Mouse (Mus musculus) cerebral cortex, adult 2 months (tissue): ENCODE measurements around the gene Rasgef1b.

ENCODE experiments used
- WGBS: fragments of 180-500 bp; shearing (Covaris S2); methylation state at CpG from one replicate; pipeline ENCODE4 v1.1.7; 2018; 5-methylcytosine and 5-hydroxymethylcytosine counted together

Gene Rasgef1b

DNA sequence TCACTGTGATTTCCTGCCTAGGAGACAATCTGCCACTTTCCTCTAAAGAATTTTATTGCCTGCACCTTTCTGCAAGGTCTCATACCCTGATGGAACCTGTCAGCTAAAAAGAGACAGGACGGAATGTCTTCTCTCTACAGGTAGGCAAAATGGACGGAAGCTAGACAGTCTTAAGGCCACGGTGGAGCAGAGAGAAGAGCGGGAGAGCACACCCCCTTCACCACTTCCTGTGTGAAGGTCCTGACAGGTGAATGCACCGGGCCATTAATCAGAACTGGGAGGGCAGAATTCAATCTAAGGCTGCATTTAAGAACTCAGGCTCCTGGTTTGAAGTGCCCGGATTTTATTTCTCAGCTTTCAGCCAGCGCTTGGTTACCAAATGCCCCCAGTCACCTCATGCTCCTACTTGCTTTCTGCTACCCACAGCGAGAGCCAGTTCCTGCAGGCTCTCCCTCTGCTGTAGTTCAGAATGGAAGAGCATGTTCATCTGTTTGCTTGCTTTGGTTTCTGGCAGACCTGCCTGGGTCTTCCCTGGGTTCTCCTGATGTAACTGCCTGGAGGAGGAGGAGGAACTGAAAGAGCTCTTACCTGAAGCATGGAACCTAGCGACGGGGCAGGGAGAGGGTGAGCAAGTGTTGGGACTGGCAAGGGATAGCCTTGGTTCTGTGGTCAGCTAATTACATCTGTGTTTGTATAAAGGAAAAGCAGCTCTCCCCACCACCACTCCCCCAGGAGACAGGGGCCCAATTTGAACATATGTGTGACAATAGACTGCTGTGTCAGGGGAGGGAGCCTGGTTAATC lies 233.3 kb downstream of the Rasgef1b start:
- 87% methylated on average over 10 of the region's 10 CpGs for WGBS

DNA sequence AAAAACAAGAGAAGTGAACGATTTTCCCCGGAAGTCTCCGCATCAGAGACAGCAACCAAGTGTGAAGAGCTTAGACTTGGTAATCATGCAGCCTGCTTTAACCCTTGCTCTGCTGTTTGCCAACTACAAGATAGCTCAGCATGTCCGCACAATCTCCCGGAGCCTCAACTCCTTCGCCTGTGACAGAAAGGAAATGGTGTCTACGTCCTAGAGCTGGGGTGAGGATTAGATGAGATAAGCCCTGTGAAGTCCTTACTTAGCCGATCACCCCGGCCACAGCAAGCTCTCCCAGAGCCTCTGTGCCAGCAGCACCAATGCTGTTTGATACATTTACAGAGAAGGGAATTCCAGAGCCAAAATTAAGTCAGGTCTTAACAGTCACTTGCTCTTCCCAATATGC lies 235.0 kb downstream of the Rasgef1b start:
- WGBS, result 75% methylated on average over 9 of the region's 9 CpGs

DNA sequence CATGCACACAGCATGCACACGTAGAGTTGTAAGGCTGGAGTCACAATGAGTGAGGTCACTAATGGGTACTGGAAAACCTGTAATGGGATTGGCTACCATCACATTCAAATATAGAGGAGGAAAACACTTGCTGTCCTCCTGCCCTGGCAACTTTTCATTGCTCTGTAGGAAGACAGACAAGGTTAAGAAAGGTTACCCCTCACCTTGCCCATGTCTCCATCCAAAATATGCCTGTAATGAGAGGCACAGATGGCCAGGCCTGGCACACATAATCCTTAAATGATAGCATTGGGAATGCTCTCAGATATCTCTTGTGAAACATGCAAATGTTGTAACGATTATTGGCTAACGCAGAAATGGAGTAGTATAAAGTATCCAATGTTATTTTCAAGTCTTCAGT lies 235.8 kb downstream of the Rasgef1b start:
- 83% methylated on average over 3 of the region's 3 CpGs for WGBS

GRCm38 (mm10) chr5:99488479-99489158 lies 240.2 kb downstream of the Rasgef1b start:
- WGBS, result 83% methylated on average over 6 of the region's 6 CpGs

GRCm38 (mm10) chr5:99487009-99487858 lies 241.6 kb downstream of the Rasgef1b start:
- WGBS, result 55% methylated on average over 5 of the region's 5 CpGs

DNA sequence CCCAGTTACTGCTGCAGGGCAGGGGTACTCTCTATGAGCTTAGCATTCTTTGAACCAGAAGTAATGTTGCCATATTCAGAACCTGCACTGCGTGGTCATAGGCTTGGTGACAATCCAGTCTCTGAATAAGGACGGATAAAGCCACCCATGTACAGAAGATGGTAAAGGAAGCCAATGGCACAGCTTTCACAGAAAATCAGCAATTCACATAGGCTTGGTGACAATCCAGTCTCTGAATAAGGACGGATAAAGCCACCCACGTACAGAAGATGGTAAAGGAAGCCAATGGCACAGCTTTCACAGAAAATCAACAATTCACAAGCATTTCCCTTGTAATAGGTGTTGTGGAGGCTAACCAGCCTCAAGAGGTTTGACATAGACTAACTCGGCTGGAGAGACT lies 245.7 kb downstream of the Rasgef1b start:
- 58% methylated on average over 5 of the region's 5 CpGs for WGBS

GRCm38 (mm10) chr5:99482524-99482923 lies 246.3 kb downstream of the Rasgef1b start:
- WGBS, result 65% methylated on average over 6 of the region's 6 CpGs

DNA sequence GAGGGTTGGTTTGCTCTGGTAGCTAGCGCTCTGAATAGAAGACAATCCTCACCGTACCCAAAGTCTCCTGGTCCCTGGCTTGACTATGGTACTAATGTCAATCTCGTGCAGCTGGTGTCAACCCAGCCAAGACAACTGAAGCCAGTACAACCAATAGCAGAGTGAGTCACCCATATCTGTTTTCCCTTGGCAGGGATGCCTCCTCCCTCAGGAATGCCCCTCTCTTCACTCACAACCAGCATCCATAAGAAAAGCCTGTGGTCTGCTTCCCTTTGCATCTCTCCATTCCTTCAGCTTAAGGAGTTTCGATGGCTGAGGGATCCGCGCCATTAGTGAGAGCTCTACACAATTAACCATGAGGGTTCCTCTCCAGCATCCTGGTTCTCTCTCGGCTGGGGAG lies 246.8 kb downstream of the Rasgef1b start:
- 85% methylated on average over 7 of the region's 7 CpGs for WGBS

GRCm38 (mm10) chr5:99480078-99481031 lies 248.5 kb downstream of the Rasgef1b start:
- 80% methylated on average over 6 of the region's 6 CpGs for WGBS

DNA sequence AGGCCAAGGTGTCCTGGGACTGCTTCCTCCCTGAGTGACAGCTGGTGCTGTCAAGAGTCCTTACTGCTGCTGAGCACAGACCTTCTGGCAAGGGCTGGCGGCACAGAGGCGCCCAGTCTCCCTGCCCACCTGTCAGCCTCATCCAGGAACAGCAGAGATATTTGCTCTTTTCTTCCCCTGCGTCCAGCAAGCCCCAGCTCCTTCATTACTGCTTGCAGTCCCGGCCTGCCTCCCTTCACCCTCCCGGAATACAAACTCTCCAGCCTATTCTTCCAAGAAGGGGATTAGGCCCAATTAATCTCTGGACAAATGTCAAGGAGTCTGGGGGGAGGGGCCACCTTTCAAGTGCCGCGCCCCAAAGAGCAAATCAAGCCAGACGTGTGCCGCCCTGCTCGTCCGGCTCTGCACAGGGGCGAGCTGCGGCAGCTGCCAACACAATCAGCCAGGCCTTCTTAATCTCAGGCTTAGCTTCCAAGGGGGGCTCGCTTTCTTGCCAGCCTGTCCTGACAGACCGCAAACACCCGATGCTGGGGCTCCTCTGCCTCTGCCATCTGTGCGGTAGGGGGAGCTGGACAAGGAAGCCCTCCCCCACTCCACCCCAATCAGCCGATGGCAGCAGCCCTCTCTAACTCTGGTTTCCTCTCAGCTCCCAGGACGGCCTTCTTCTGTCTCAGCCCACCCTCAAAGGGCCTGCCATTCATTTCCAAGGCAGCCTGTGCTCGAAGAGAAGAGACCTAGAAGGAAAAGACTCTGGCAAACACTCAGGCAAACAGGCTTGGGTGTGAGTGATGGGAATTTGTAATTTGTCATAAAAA lies 249.4 kb downstream of the Rasgef1b start:
- WGBS, result 36% methylated on average over 20 of the region's 20 CpGs

DNA sequence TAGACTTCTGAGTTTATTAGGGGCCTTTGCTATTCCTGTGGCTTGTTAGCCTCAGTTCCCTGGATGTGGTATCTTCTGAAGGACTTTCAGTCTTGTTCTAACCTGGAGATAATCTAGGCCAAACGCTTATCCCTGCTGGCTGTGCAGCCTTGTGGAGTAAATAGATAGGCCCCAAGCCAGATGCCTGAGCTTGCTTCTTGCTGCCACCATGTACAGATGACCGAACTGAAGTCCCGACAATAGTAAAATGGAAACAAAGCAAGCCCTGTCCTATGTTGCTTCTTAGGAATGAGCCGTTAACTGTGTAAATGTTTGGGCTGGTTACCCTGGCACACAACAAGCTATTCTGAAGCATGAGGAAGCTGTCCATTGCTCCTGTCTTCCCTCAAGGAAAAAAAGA lies 250.1 kb downstream of the Rasgef1b start:
- WGBS, result 57% methylated on average over 4 of the region's 4 CpGs

- WGBS, result 80% methylated on average over 9 of the region's 9 CpGs
Observed at GRCm38 (mm10) chr5:99477420-99477815, 251.4 kb downstream of the Rasgef1b start.

DNA sequence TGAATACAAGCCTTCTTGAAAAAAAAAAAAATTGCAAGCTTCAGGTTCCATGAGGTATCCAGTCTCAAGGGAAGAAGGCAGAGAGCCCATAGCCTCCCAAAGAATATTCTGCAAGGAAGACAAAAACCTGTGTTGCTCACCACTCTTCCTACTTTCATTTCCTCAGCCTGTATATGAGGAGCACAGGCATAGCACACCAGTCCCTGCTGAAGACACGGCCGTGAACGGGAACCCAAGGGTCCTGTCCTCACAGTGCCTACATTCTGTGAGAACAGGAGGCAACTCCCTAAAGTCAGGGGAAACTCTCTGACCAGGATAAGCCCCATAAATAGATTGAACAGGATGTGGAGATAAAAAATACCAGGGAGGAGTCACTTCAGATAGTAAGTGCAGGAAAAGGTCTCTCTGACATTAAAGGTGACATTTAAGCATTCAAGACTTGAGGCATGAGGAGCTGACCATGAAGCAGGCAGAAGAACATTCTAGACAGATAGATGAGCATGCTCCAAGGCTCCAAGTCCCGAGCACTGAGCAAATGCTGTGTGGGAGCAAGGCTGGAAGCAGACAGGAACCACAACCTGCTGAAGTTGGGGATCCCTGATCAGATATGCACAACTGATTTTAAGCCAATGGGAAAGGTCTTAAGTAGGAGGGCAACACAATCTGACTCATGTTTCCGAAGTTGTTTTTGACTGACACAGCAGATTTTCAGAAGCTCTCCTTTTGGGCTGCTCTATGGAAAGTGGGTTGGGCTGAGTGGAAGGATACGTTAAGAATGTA lies 252.0 kb downstream of the Rasgef1b start:
- WGBS, result 69% methylated on average over 6 of the region's 6 CpGs

DNA sequence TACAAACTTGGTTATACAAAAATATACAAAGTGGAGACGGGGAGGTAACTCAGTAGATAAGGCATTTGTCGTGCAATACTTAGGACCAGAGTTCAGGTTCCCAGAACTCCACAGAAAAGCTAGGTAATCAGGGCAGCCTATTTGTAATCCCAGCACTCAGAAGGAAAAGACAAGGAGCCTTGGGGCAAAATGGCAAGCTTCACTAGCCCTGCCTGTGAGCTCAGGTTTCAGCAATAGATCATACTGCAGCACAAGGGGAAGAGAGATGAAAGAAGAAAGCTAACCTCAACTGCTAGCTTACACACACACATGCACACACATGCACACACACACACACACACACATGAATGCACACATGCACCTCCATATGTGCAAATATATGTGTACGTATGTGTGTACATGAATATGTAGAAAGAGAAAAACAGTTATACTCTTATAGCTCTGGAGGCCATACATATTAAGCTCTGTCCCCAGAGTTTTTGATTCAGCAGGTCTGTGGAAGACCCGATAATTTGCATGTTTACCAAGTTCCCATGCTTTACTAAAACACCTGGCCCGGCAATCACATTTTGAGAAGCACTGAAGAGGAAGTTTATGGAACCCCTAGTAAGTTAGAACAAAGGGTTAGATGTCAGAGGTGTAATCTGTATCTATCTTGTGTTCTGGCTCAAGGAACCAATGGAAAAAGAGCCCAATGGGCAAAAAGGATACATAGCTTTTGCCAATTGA lies 256.1 kb downstream of the Rasgef1b start:
- 91% methylated on average over 5 of the region's 5 CpGs for WGBS

- WGBS, result 51% methylated on average over 4 of the region's 4 CpGs
Observed at GRCm38 (mm10) chr5:99471790-99472189, 257.1 kb downstream of the Rasgef1b start.

DNA sequence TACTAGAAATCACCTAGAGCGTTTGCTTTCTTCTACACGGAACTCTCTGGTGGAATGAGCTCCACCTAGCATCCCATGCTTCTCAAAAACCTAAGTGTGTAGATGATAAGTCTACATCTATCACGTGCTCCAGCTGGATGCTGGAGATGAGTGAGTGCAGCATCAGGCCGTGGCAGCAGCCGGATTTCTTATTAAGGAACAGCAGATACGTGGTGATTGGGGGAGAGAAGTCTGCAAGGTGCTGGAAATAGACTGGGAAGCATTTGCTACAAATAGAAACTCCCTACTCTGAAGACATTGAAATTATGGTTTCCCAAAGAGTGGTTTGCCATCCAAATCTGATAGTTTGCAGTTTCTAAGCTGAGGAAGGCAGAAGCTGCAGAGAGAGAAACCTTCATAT lies 269.9 kb downstream of the Rasgef1b start:
- 45% methylated on average over 6 of the region's 6 CpGs for WGBS

DNA sequence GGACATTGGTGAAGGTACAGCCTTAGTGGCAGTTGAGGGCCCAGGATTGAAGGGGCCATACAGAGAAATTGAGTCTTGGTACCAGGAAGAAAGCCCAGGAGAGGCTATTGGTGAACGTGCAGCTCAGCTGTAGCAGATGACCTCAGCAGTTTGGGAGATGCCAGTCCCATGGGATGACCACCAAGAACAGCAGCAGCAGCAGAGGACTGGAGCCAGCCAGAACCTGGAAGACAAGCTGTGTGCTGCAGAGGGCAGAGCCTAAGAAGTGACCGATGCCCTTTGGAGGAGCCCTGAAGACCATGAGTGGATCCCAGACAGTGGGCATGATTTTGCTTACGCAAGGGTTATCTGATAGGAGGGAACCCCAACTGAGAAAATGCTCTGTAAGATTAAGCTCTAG lies 271.6 kb downstream of the Rasgef1b start:
- WGBS, result 93% methylated on average over 3 of the region's 3 CpGs

GRCm38 (mm10) chr5:99451939-99452338 lies 276.9 kb downstream of the Rasgef1b start:
- 61% methylated on average over 2 of the region's 2 CpGs for WGBS

- 61% methylated on average over 5 of the region's 5 CpGs for WGBS
Observed at GRCm38 (mm10) chr5:99451416-99451815, 277.4 kb downstream of the Rasgef1b start.
